Mouse (Mus musculus) right cerebral cortex, postnatal 10 days (tissue): ENCODE results near the gene Kcnc1.
A peak's percentile ranks its signal among the peaks of the same experiment; 100 is the strongest.

Source experiments
- DNase-seq, 2 experiments: peaks; one replicate each; pipeline ENCODE4 v3.0.0; 2021; ENCODE audit warnings: low spot score in 2 of 2

The Kcnc1 gene

GRCm38 (mm10) chr7:46393718-46394511 is 2.4 kb upstream of the Kcnc1 start:
- no peak for DNase-seq

DNA sequence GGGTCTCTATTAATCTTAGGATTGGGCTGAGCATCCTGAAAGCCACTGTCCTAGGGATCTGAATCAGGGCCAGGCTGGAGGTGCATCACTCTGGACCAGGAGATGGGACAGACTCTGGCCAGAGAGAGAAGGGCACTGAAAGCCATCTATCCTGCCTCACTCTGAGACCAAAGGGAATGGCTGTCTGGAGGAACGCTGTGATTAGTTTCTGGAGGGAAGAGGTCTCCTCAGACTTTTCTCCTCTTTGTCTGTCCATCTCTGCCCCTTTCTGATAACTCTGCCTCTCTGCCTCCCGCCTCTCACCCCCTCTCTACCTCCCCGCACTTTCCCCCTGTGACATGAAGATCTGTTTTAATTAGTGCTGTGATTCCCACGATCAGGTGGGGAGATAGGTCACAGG is 1.4 kb upstream of the Kcnc1 start:
- DNase-seq = no peak

GRCm38 (mm10) chr7:46395571-46395970 is 726 bp upstream of the Kcnc1 start:
- DNase-seq = no peak

DNA sequence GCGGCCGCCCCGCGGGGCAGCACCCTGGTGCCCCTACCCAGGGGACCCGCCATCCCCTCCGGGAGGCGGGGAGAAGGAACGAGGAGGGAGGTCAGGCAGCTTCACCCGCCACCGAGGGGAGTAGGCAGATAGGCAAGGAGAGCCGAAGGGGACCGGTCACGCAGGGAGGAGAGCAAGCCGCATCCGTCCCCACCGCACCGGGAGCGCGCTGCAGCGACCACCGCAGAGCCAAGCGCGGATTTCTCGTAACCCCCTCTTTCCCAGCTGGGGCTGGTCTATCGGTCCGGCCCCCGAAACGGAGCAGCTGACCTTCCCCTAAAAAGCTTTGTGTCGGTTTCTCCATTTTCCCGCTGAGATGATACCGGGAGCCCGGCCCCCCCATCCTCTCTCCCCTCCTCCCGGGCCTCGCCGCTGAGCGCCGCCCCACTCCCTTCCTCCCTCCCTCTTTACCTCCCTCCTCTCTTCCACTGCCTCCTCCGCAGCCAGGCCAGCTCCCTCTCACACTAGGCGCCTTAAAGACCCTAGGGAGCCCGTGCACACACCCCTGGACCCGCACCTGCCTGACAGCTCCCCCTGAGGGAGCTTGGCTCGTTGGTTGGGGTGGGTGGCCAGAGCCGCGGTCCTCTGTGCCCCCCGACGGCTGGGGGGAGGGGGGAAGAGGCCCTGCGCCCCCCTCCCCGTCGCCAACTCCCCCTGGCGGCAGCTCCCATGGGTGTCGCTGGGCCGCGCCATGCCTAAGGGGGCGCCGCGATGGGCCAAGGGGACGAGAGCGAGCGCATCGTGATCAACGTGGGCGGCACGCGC is 833 bp downstream of the Kcnc1 start:
- DNase-seq = peak; percentile 78 to 81

GRCm38 (mm10) chr7:46397732-46398333 is 1.5 kb downstream of the Kcnc1 start:
- no peak for DNase-seq

- DNase-seq = no peak
These were observed 2.3 kb downstream of the Kcnc1 start for GRCm38 (mm10) chr7:46398612-46399011.

DNA sequence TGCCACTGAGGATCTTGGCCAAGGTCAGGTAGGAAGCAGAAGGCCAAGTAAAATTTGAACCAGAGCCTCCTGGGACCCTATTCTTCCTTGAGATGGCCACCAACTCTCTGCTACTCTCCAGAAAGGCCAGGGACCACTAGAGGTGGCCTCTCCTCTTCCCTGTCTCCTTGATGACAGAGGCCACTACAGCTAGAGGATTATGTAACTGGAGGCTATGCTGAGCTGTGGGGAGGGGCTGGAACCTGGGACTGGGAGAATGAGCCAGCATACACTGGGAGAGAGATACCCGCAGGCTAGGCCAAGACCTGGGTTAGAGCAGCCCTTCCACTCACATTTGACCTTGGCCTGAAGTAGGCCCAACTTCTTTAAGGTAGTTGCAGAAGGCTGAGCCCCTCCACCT is 3.4 kb downstream of the Kcnc1 start:
- DNase-seq = no peak

DNA sequence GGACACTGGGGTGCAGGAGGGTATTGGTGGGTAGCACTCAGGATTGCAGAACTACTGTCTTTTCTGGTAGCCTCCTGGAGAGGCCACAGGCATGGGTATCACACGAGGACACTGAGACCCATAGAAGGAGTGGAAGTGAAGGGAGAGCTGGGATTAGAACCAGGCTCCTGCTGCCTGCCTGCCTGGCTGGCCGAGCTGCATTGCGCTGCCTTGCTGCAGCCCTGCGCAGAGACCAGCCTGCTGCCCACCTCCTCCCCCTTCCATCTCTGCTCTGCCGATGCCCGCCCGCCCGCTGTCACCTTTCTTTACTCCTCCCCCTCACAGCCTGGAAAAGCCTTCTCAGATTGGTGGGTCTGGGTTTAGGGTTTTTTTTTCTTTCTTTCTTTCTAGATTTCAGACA is 4.0 kb downstream of the Kcnc1 start:
- no peak for DNase-seq

- DNase-seq = no peak
These were observed 5.3 kb downstream of the Kcnc1 start for GRCm38 (mm10) chr7:46401371-46402180.

DNA sequence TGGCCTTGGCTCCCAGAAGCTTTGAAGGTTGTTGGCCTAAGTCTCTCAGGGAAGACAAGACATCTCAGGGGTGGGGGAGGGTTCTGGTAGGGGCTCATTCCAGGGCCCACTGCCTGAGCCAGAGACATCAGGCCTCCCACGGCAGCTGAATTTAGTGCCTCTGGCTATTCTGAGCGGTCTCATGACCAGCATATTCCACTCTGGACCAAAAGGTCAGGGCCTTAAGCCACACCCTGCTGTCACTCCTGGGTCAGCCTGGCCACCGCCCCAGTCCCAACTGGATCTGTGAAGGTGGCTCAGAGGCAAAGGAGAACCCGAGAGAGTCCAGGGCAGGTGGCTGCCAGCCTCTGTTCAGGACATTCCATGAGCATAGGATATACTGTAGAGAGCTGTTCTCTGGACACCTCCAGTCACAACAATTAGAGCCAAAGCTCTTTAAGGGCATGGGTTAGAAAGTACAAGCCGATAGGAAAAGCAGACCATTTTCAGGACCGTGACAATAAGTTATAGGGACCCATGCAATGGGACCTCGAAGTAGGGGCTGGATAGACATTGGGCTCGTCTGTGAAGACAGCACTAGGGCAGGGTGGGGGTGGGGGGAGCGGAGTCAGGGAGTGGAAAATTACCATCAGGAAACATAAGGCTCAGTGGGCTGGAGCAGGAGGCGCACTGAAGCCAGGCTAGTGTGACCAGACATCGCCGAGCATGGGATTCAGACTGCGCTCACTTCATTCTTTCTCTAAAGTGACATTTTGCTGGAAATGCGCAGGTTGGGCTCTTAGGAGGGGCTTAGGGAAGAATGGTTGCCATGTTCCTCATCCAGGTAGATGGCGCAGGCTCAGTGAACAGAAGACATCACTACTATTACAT is 7.6 kb downstream of the Kcnc1 start:
- no peak for DNase-seq

- no peak for DNase-seq
These were observed 8.5 kb downstream of the Kcnc1 start for GRCm38 (mm10) chr7:46404756-46405155.

DNA sequence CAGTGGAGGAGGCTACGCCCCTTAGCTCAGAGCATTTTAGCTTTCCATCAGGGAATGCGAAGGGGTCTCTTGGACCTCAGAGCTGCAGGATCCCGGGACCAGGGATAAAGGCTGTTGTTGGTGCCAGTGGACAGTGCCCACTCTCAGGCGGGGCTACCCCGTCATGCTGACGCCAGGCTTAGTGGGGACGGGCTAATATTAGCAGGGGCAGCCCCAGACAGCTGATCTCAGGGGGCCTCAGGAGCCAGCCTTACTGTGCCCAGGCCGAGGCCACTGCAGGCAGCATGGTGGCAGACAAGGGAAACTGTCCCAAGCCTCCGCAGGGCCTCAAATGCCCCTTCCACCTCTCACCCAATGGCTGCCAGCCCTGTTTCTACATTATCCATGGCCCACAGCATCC is 12.3 kb downstream of the Kcnc1 start:
- DNase-seq = no peak

GRCm38 (mm10) chr7:46409204-46409789 is 13.0 kb downstream of the Kcnc1 start:
- DNase-seq = no peak

DNA sequence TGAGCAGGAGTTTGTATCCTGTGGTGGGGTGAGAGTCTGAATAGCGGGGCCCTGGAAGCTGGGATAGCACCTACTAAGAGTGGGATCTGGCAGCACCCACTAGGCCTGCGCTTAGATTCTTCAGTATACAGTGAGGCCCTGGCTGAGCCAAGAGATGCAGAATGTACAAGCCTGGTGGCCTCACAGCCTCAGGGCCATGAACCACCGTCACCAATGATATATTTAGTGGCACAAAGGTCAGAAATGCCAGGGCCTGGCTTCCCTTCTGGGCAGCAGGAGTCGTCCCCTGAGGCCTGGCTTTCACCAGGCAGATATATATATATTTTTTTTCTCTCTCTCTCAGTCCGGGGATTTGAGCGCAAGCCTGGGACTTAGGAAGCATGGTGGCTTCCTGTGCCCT is 14.4 kb downstream of the Kcnc1 start:
- no peak for DNase-seq

GRCm38 (mm10) chr7:46412823-46413222 is 16.5 kb downstream of the Kcnc1 start:
- DNase-seq = peak in 1 of 2 experiments; percentile 67

DNA sequence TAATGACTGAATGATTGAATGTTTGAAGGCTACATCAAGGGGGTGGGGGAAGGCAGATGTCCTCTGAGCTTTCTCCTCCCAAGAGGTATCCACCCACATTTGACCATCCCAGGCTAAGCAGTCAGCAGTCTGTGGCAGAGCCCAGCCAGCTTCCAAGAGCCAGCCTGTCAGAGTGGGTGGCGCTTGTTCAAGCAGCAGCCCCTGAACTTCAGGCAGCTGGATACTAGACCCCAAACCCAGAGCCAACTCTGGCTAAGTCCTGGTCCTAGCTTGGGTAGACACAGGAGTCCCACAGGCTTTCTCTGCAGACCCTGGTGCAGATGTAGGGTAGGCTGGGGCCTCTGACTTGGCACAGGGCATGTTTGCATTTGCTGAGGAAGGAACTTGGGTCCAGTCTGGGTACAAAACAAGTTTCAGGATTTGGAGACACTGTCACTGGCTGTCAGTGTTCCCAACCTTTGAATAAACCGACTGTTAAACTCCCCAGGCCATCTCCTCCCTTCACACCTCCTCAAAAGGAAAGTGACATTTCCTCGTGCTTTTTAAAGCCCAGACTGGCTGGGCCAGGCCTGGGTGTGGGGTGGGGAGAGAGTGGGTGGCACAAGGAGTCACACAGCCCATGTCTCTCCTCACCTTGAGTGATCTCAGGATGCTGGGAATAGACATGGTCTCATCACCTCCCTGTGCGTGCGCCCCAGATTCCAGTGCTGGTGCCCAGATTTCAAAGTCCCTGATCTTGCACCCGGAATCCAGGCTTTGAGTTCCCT is 17.8 kb downstream of the Kcnc1 start:
- no peak for DNase-seq

DNA sequence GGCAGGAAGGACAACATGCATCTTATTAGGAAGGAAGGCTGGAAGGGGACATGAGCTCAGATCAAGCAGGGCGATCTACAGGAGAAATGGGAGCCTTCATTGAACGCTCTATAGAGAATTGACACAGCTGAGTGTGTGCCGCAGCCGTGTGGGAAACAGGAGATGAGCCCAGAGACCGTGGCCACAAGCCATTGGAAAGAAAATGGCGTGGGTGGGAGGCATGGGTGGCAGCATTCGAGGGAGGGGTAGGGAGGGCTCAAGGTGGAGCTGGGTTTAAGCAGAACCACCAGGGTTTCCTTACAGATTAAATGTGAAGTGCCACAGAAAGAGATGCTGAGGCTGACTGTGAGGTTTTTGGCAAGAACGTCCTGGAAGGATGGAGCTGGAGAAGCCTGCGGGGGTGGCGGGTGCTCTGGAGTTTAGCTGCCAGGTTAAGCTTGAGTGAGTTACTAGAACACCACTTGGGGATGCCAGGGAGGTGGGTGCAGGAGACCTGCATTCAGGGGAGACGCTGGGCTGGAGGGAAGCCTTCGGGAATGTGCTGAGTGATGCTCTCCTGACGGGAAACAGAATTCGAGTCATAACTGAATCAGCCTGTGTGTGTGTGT is 19.6 kb downstream of the Kcnc1 start:
- DNase-seq = no peak

- DNase-seq = no peak
These were observed 21.2 kb downstream of the Kcnc1 start for GRCm38 (mm10) chr7:46417467-46417866.

- no peak for DNase-seq
These were observed 21.9 kb downstream of the Kcnc1 start for GRCm38 (mm10) chr7:46418102-46418622.
